Mouse (Mus musculus) frontal cortex, adult 2 months (tissue): ENCODE data around the gene Klhdc7a. TPM values are rescaled to one million over a fixed set of nuclear protein-coding genes. Genes with fewer than 3 reads are reported as not detected.
"Not testable (repeated sequence)": the region's sequence is repeated elsewhere in the genome, so short reads cannot be mapped to it uniquely, and the experiment has no call there.

ENCODE experiments used
- DNase-seq, 2 experiments: peaks; one replicate each; pipeline ENCODE4 v3.0.0; 2022; ENCODE audit warnings: low spot score in 1 of 2; ENCODE audit errors: extremely low spot score in 1 of 2
- polyA plus RNA-seq: library from polyadenylated mRNA; depleted of rRNA; stranded (reverse); fragments of >200 nt; gene quantifications from 2 replicates; pipeline ENCODE4 v1.2.3, GENCODE M21; 2012; rRNA removed

The Klhdc7a gene
- polyA plus RNA-seq, result 4.4 and 5.0 TPM in 2 replicates

DNA sequence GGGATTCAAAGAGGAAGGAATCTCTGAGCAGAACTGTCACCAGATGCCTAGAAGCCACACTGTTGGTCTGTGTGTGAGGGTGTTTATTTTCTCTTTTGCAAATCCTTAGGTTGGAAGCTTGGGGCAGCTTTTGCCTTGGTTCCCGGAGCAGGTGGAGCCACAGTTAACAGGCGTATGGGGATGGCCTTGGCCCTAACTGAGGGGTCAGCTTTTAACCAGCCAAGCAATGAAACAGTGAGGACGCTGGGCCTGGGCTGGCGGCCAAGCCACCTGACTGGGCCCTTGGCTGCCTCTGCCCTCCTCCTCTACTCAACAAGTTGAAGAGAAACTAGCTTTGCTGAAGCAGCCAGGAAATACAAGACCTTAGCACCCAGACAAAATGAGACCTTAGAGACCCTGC, at the start of gene Klhdc7a:
TSS of gene Klhdc7a (minus strand) at position 105 of the 400 bp plus-strand sequence.
- DNase-seq, result peak; percentile 27 to 54

DNA sequence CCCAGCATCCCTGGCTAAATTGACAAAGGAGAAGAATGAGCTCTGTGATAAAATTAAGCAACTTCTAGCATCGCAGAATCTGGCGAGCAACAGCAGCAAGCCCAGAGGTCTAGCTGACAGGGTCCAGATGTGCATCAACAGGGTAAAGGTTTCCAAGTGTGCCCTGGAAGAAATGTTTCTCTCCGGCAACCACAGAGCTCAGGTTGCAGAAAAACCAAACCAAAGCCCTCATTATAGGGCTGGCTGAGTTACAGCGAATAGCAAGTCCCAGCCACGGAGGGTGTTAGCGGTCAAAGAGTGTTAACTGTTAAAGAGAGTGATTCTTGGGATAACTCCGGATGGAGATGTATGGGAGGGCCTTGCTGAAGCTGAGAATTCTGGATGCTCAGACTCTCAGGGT, 48.1 kb upstream of the Klhdc7a start:
- no peak for DNase-seq

DNA sequence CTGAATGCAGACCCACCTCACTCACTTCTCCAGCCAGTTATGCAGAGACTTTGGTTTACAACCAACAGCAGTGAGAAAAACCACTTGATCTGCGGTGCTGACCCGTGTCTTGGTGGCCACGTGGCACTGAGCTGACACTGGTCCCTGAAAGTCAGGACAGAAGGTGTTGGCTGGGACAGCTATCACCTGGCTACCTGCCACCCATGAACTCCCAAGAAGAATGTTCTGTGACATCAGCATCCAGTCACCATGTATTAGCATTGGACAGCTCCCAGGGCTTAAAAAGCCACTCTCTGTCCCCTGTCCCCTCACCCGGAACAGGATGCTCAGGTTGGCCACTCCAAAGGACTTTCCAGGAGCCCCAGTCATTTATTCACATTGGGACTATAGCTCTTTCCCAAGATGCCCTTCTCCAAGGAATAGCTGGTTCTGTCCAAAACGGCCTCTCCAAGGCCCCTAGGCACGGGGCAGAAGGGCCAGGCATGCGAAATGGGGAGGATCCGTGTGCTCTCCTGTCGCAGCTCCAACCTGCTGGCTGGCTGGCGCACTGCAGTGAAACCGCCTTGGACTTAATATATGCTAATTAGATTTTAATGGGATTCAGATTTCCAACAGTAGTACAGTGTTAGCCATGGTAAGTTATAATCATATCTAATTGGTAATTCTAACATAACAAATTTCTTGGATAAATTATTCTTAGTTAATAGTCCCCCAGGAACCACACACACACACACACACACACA, 43.1 kb upstream of the Klhdc7a start:
- DNase-seq, result no peak

DNA sequence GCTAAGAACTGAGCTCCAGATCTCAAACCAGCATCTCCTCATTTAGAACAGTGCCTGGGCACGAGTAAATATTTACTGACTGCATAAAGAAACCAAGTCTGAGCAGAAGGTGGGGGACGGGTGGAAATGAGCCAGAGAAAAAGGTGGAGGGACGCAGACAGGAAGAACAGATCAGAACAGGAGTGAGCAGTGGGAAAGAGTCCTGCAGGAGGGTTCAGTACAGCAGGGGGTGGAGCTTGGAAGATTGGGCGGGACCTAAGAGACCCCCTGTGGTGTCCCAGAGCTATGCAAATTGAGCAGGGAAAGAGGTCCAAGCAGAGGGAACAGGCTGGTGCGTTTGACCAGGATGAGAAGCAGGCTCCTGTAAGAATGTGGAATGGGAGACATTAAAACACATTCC, 37.1 kb upstream of the Klhdc7a start:
- DNase-seq, result no peak

DNA sequence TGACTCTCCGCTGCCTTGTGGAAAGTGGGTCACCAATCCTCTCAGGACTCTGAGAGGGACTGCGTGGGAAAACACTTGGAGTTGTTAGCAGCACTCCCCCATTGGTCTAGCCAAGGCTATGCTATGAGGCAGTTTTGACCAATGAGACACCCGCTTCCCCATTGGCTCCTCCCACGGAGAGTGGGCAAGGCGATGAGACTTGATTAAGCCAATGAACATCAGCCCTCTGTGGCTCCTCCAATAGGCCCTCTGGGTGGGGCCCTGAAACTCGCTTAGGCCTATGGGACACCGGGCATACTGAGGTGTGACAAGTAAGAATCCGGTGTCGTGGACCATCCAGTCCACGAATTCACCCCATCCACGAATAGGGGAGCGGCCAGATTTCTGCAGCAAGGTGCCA, 36.3 kb upstream of the Klhdc7a start:
- peak; percentile 45 to 71 for DNase-seq

DNA sequence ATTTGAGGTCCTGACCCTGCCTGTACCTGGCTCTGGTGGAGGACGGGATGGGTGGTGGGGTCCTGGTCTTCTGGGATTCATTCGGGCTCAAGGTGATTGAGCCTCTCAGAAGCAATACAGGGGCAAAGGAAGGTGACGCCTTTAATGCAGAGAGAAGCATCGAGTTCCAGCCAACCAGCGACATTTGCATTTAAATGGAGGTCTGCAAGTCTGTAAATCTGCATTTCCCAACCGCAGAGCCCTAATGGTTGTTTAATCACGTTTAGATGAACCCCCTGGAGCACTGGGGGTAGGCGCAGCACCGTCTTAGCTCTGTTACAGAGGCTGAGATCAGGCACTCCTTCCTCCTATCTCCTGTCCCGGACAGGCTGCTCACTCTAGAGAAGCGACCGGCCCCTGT, 34.2 kb upstream of the Klhdc7a start:
- DNase-seq, result no peak

DNA sequence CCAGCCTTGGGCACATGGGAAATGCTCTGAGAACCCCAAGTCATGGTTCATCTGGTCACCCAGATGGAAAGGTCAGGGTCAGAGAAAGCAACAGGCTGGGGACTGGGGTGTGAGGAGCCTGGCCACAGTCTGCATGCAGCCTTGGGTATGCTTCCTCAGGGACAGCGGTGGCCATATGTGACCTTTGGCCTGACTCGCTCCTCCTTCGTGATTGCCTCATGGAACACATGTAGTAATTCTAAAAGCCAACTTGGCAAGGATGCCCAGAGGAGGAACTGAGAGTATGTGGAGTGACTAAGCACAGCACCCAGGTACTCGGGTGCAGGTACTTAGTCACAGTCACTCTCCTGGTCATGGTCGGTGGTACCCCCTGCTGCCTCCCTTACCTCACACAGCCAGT, 33.1 kb upstream of the Klhdc7a start:
- no peak for DNase-seq

DNA sequence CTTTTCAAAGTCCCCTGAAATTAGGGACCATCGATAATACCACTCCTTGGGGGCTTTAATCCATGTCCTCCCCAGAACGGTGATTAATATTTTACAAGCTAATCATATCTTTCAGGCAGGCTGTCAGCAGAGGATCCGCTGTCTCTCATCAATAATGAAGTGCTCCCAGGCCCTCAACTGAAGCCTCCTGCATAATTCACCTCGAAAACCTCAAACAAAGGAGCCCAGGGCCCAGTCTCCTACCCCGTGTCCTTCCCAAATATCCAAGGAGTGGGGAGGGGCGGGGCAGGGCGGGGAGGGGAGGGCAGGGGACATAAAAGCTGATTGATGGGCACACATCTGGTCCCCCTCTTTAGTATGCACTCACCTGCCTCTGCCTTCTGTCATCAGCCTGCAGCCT, 31.2 kb upstream of the Klhdc7a start:
- DNase-seq, result no peak

DNA sequence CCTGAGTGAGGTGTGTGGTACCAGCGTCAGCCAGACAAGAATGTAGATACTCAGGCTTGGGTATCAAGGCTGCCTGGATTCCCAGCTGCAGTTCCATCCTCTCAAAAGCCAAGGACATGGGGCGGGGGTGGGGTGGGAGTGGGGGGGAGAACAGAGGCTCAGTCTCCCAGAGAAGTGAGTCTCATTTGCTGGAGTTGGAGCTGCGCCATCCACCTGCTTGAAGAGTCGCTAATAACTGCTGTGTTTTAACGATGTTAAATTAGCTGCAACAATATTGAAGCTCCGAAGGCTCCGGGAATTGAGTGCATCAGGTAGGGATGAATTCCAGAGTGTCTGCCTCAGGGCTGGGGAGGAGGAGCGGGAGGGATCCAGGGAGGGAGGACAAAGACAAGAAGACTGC, 27.8 kb upstream of the Klhdc7a start:
- no peak for DNase-seq

DNA sequence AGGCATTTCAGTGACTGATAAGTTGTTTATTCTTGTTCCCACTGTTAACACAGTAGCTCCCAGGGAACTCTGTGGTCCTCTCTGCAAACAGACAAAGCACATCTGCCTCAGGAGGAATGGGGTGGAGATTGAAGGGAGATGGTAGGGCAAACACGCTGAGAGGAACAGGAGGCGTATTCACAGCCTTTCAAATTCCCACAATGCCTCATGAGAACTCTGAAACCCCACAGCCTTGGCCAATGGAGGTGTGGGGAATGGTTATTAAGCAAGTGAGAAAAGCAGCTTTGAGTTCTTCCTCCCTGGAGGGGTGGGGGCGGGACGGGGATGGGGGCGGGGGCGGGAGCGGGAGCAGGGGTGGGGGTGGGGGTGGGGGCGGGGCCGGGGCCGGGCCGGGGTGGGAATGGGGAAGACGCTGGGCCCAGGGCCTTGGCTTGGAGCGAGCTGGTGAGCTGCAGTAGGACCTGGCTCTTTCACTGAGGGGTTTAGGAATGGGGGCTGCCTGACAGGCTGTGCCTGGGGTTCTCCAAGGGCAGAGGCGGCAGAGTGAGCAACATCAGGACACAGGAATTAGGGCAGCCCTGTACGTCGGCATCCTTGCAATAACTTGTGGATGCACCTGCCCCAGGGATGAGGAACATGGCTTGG, 25.4 kb upstream of the Klhdc7a start:
- no peak for DNase-seq

DNA sequence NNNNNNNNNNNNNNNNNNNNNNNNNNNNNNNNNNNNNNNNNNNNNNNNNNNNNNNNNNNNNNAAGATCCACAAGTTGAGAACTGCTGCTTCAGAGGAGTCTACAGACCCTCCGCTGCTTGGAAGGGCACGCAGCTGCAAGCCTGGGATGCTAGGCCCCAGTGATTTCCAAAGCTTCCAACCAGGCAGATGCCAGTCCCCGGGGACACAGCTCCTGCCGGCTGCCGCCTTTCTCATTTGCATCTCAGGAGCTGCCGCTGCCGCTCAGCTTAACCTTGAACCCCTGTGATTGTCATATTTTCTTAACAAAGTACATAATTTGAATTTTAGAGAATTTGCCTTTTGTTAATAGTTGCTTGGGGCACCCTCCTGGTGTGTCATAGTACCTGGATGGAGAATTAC, 19.1 kb upstream of the Klhdc7a start:
- no peak for DNase-seq

DNA sequence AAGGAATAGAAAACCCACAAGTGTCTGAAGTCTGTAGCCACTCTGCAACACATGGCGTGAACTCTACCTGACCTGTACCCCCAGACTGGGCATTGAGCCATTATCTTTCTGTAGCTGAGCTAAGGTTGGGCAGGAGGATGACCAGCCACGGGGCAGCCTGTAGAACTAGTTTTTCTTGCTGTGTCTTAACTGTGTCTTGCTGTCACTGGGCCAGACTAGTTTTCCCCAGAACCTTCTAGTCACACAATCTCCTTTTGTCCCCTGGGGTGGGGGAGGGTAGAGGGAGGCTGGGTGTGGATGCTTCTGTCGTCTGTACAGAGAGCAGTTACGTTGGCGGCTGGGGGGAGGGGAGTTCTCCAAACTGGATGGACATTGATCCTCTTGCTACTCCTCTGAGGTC, 10.9 kb upstream of the Klhdc7a start:
- no peak for DNase-seq

DNA sequence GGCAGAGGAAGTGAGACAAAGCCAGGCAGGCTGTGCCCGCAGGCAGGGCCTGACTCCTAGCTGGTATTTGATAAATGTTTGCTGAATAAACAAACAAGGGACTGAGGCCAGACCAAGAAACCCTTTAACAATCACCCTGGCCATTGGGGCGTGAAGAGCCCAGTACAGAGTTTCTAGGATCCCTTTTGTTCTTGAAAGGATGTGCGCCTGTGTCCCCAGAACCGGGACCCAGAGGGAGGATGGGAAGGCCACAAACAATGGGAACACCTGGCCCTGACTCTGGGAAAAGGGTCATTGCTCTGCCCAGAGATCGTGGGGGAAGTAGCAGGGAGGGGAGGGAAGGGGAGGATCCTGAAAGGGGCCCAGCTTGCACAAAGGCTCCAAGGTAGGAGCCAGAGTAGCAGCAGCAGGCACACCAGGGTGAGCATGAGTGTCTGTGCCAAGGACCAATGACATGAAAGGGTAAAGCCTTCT, 9.5 kb upstream of the Klhdc7a start:
- no peak for DNase-seq

DNA sequence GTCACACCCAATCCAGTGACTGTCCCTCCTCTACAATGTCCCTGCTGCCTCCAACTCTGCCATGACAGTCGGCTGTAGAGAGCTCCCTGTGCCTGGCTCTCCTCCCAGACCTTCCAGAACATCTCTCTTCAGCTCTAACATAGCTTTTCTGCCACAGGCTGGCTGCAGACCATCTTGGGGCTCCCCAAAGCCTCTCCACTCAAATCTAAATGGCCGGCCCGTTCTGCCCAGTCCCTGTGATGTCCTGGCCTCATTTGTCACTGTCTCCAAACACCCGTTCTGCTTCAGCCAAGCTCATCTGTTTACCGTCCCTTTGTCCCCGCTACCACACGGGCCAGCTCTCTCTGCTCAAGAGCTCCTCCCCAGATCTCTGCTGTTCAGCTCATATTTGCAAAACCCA, 6.7 kb upstream of the Klhdc7a start:
- DNase-seq, result no peak

DNA sequence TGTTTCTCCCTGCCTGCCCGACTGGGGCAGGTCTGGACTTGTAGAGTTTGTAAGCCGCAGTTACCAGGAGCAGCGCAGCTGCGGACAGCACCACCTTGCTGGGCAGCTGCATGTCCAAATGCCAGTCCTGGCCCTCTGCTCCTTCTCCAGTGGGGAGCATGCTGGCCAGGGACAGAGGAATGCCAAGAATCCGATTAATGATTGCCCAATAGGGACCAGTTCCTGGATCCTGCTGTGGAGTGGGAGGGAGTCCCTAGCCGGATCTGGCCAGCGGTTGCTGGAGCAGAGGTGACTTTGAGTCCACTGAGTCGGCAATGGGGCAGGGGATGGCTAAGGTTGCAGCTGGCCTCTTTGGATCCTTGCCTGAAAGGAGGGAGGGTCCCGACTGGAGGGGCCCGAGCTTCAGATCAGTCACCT, 343 bp downstream of the Klhdc7a start:
- DNase-seq, result no peak

DNA sequence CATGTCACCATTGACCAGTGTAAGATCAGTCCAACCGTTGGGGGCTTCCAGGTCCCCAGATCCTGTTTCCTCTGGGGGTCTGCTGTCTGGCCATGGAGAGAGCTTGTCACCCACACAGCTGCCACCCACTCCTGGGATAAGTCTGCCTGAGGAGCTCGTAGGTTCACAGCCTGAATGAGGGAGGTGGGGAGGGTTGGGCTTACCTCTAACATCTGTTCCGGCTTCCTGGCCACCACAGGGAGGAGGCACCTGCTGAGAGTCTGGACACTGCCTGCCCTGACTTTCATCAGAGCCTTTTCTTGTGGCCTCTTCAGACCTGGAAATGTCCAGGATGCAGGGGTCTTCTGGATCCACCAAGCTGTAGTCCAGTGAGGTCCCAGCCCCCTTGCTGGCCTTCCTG, 845 bp downstream of the Klhdc7a start:
- DNase-seq, result no peak

DNA sequence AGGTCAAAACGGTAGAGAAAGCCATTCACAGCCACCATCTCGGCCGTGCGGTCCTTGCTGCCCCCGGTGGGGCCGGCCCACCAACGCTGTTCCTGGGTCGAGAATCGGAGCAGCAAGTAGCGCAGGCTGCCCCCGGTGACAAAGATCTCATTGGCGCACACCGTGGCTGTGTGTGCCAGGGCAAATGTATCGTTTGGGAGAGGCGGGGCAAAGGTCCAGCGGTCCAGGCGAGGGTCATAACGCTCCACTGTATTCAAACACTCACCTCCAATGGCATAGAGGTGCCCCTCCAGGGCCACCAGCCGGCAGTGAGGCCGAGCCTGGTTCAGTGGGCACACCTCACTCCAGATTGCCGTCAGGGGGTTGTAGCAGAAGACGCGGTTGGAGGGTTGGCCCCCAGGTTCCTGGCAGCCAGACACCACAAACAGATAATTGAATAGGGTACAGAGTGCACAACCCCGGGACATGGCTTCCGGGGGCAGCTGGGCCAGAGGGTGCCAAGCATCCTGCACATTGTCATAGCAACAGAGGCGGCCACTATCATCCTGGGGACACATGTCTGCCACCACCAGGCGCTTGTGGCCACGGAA, 2.1 kb downstream of the Klhdc7a start:
- no peak for DNase-seq

DNA sequence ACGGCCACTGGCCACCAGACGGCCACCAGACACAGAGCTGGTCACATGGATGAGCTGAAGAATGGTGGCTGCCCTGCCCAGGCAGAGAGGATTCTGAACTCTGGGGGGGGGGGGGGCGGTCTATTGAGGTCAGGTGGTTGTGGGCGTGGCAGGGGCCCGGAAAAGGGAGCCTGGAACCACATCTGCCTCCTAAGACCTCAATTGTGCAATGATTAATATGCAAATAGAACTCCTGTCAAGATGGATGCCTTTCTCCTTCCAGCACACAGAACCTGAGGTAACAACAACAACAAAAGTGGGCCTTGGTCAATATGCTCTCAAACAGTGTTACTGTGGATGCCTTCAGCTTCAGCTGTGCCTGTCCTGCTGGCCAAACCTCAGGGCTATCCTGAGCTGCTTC, 3.4 kb downstream of the Klhdc7a start:
- DNase-seq, result no peak

DNA sequence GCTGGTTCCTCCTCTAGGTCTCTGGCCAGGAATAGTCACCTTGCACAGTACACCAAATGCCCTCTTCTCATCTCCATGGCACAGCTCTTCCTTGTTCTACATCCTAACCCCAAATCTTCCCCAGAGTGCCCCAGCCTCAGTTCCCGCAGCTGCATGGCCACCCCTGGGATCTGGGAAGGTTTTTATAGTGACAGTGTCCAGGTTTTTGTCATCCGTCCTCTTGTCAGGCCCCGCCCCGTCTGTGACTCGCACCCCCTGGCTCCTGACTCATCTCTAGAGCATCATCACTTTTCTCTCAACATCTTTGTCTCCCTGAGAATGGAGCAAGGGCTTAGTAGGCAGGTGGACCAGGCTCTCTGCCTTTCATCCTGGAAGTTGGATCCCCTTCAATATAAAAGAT, 3.9 kb downstream of the Klhdc7a start:
- no peak for DNase-seq

DNA sequence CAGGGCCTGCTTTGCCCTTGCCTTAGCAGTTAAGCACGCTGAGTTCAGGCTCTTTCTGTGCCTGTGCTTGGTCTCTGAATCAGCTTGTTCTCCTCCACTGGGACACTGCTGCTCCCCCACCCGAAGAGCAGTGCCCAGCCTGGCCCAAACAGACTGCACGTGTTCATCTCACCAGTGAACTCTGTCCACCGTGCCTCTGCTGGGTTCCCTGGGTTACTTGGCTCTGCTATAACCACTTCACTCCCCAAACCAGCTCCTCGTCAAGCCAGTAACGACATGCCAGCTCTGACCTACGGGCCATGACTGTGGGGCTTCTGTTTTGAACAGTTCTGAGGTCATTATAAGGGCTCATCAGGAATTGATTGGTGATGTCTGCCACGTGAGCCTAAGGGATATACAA, 4.8 kb downstream of the Klhdc7a start:
- peak in 1 of 2 experiments; percentile 22 for DNase-seq

DNA sequence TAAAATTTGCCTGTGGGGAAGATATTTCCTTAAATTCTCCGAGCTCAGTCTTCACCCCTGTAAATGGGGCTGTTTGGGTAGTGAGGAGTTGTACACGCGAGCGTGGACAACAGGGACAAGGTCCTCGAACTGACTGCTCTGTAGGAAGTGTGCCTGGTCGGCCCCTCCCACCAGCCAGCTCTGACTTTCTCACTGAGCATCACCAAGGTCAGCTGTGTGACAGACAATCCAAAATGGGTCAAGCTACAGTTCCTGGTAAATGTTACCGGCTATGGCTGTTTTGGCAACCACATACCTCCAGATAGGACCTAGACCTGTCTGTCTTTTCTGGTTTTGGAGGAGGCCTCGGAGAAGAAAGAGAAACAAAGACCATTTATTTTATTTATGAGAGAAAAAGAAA, 6.0 kb downstream of the Klhdc7a start:
- DNase-seq, result no peak

DNA sequence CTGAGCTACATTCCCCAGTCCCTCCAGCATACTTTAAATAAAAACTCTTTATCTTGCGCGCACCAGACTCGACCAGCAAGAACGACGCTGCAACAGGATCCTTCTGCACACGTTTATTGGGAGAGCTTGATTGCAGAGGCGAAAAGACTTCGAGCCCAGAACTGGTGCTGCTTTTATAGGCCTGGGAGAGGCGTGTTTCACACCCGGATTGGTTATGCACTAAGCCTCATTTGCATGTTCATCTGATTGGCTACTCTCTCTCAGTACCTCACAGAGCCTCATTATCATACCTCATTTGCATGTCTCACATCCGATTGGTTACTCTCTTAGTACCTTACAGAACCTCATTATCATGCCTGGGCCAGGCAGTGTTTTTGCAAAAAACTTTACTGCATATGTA, 6.5 kb downstream of the Klhdc7a start:
- not testable (repeated sequence) for DNase-seq
